Mouse (Mus musculus): ENCODE measurements around the gene Ddx60. TPM values are rescaled to one million over a fixed set of nuclear protein-coding genes. Genes with fewer than 3 reads are reported as not detected.

Ddx60 gene
- total RNA-seq, 2 experiments from 2014 or later, result 2.1 to 3.2 TPM

- no peak for ATAC-seq (replicated peaks; ENCODE audit: low FRiP score, poor library complexity, severe bottlenecking)
These were observed 41.7 kb downstream of the Ddx60 start for GRCm38 (mm10) chr8:61969581-61969980.

- ATAC-seq (replicated peaks; ENCODE audit: low FRiP score, poor library complexity, severe bottlenecking), result no peak
These were observed 57.1 kb downstream of the Ddx60 start for GRCm38 (mm10) chr8:61984941-61985340.

DNA sequence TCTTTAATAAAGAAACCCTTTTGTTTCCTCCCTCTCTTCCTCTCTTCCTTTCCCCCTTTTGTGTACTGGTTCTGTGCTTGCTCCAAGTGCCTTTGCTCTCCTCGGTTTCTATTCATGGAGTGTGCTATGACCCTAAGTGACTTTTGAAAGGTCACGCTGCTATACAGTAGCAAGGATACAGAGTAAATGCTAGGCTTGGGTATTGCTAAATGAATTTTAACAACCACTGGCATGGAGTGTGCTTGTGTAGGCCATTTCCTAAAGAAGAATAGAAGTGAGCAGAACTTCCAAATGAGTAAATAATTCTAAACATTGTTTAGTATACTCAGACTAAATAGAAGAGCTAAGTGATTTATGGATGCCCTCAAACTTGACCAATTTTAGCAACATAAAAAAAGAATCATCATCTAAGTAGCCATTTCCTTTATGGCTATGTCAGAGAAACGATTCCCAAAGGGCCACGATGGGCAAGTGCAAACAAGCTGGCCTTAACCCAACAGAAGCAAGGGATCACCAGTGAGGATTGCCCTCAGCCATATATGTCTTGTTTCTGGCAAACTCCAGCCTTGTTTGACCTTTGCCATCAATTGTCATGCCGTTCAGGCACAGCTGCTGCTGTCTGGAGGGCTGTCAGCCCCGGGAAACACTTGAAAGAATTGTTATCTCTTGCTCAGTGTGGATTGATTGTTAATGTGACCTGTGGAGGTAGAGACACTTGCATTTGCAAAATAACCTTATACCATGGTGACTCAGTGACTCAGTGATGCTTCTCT, 58.0 kb downstream of the Ddx60 start:
- no peak for ATAC-seq (replicated peaks; ENCODE audit: low FRiP score, poor library complexity, severe bottlenecking)

DNA sequence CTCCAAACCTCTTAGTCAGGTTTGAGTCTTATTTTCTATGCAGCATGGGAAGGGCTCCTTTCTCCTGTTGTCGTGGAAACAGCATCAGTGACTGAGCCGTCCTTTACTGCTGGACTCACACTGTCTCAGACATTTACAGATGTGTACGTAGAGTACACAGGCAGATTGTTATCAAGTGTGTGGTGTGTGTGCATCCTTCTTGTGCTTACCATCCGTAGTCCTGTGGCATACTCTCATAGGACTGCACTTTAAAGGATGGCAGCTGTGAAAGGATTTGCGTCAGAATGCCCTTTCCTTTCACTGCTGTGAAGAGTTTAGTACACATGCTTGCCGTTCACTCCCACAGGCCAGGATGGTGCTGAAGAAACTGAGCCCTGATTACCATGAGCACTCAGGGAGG, 61.6 kb downstream of the Ddx60 start:
- no peak for ATAC-seq (replicated peaks; ENCODE audit: low FRiP score, poor library complexity, severe bottlenecking)

DNA sequence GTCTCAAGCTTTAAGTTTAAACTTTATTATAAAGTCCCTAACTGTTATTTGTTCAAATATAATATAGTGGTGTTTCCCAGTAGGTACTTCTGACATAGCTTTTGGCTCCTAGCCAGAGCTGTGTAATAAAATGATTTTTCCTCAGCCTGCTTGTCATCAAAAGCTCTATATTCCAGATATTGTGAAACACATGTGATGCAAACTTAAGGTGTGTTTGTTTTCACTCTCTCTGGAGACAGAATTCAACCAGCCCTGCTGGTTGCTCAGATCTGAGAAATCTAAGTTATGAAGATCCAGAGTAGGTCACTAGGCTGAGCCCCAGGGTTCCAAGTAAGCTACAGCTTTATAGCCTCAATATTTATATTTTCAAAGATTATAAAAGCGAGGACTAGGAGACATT, 64.9 kb downstream of the Ddx60 start:
- ATAC-seq (replicated peaks; ENCODE audit: low FRiP score, poor library complexity, severe bottlenecking), result no peak

GRCm38 (mm10) chr8:61997125-61997524, 69.2 kb downstream of the Ddx60 start:
- no peak for ATAC-seq (replicated peaks; ENCODE audit: low FRiP score, poor library complexity, severe bottlenecking)

- ATAC-seq (replicated peaks; ENCODE audit: low FRiP score, poor library complexity, severe bottlenecking), result no peak
These were observed 86.3 kb downstream of the Ddx60 start for GRCm38 (mm10) chr8:62014166-62014565.

DNA sequence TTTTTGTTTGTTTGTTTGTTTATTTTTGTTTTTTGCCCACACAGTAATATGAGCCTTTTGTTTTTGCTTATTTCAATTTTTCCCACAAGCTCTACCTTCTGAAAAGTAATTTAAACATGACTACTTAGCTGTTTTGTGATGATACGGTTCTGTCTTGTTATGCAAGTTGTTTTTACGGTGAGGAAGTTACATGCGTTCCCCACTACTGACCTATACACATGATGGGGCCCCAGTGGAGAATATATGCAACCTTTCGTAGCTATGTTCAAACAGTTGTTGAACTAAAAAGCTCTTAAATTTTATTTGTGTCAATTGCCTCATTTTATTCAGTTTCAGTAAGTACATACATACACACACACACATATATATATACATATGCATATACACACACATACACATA, 86.7 kb downstream of the Ddx60 start:
- no peak for ATAC-seq (replicated peaks; ENCODE audit: low FRiP score, poor library complexity, severe bottlenecking)

DNA sequence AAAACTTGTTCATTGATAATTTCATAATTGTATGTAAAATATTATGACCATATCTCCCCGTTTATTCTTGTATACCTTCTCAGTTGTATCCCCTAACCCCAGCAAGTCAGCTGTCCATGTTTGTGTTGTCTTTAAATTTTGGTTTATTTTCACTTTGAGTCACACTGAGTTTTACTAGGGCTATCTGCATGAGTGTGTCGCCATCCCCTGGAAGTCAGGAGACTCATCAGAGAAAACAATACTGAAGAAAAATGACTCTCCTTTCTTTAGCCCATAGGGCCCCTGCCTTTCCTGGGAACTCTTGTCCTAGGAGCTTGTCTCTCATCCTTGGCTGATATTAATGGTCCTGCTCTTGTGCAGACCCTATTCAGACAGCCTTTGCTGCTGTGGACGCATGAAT, 106.5 kb downstream of the Ddx60 start:
- no peak for ATAC-seq (replicated peaks; ENCODE audit: low FRiP score, poor library complexity, severe bottlenecking)

GRCm38 (mm10) chr8:62046809-62047208, 118.9 kb downstream of the Ddx60 start:
- ATAC-seq (replicated peaks; ENCODE audit: low FRiP score, poor library complexity, severe bottlenecking), result no peak

DNA sequence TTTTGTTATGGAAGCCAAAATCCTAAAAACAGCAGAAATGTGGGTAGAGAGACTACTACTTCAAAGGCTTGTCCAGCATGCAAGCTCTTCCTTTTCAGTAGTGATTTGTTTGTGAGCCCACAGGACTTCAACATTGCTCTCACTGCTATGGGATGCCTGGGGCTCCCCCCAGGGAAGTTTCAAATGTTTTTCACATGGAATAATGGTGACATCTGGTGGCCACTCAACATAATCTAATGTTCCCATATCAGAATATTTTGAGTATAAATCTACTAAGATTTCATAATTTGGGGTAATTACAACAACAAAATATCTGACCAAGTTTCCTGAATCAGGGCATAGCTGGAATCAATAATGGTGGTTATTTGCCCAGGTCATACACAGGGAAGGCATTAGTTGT, 132.5 kb downstream of the Ddx60 start:
- no peak for ATAC-seq (replicated peaks; ENCODE audit: low FRiP score, poor library complexity, severe bottlenecking)

- ATAC-seq (replicated peaks; ENCODE audit: low FRiP score, poor library complexity, severe bottlenecking), result no peak
These were observed 140.4 kb downstream of the Ddx60 start for GRCm38 (mm10) chr8:62068305-62068704.

DNA sequence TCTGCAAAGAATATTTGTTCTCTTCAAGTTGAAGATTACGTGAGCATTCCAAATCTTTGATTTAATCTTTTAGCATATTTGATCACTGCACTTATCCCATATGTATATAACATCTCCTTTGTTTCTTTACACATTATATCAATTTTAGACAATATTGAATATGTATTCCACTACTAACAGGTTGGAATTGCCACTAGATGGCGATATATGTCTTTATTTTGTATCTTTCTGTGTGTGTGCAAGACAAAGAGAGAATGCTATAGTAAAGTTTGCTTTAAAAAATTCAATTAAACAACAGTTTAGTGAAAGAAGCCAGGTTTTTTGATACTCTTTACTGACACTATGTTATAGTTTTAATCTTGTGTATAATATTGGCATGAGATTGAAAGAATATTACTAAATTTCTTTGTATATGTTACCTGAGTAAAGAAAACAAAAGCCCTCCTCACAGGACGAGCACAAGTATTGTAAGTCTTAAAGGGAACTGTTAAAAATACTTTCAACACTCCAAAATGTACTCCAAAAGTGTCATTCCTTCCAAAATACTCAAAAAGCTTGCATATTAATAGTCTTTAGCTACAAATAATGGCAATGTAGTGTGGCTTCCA, 152.4 kb downstream of the Ddx60 start:
- ATAC-seq (replicated peaks; ENCODE audit: low FRiP score, poor library complexity, severe bottlenecking), result no peak

- no peak for ATAC-seq (replicated peaks; ENCODE audit: low FRiP score, poor library complexity, severe bottlenecking)
These were observed 153.9 kb downstream of the Ddx60 start for GRCm38 (mm10) chr8:62081804-62082203.

Other genes with a start within 250 kb of the Ddx60 start
- gene Palld, start 25.4 kb upstream of the Ddx60 start, total RNA-seq (2015; ENCODE audit: low replicate concordance), result 0.36 and 3.8 TPM in 2 replicates
- gene Palld, start 25.4 kb upstream of the Ddx60 start, total RNA-seq (2017; ENCODE audit: low replicate concordance), result 1.2 TPM in 1 of 2 replicates, not detected in the other
- gene Anxa10, start 195.1 kb downstream of the Ddx60 start, total RNA-seq (2015; ENCODE audit: low replicate concordance), result not detected in 2 replicates
- gene Anxa10, start 195.1 kb downstream of the Ddx60 start, total RNA-seq (2017; ENCODE audit: low replicate concordance), result not detected in 2 replicates

Data from erythroid progenitor cell, adult 5-6 weeks (primary cell).